Mouse (Mus musculus) gonadal fat pad, adult 2 months (tissue): ENCODE results near the gene Xxylt1. TPM values are rescaled to one million over a fixed set of nuclear protein-coding genes. Genes with fewer than 3 reads are reported as not detected.
"Not testable (repeated sequence)": the region's sequence is repeated elsewhere in the genome, so short reads cannot be mapped to it uniquely, and the experiment has no call there.

ENCODE experiments used
- DNase-seq: peaks from one replicate; pipeline ENCODE4 v3.0.0-alpha.2; 2012; ENCODE audit warnings: low read depth
- polyA plus RNA-seq: library from polyadenylated mRNA; depleted of rRNA; stranded (reverse); fragments of >200 nt; gene quantifications from 2 replicates; pipeline ENCODE4 v1.2.3, GENCODE M21; 2012

The Xxylt1 gene
- polyA plus RNA-seq, 1 experiment, result 24.1 TPM

DNA sequence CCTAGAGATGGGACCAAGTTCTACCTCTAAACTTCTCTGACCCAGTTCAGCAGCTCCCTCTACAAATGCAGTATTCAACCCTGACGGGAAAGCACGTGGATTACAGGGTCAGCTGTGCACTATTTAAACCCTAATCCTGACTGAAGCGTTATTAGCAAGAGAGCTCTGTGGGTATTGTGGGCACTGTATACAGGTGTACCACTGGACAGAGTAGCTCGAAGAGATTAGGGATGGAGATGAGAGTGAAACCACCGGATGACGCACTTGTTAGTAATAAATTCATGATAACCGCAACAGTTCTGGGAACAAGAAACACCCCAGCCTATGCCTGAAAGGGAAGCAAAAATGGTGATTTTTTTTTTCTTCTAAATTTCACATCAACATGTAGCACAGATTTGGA is 57.0 kb downstream of the Xxylt1 start:
- no peak for DNase-seq

DNA sequence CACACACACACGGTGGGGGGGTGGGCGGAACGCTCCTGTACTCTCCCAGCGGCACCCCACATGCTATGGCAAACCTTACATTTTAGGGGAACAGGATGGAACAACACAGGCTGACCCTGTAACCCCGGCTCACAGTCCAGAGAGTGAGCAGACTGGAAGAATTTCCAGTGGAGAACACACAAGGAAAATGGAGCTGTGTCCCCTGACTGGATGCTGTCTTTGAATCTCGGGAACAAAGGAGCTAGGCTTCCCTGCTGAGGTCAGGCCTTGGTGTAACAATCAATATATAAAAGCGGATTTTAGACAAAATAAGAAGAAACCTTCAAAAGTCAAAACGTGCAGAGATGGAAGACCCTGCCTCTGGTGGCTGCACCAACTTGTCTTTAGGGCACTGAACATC is 57.4 kb downstream of the Xxylt1 start:
- DNase-seq, result no peak

DNA sequence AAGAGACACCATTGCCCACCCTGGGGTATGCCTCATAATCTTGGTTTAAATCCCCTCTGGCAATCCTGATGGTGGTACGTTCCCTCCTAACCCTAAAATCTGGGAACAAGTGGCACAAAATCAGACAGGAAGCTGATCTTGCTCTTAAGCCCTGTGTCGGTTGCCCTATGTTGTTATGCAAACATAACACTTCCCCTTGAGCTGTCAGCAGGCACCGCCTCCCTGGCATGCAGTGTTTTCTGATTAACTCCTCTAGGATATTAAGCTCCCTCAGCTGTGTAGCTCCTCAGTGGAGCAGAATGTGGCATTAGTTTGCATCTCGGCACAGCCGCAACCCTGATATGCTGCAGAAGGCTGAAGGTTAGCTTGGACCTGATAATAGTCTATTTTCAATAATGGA is 58.9 kb downstream of the Xxylt1 start:
- DNase-seq, result no peak

GRCm38 (mm10) chr16:31019514-31019913 is 61.7 kb downstream of the Xxylt1 start:
- no peak for DNase-seq

GRCm38 (mm10) chr16:31017687-31018413 is 63.4 kb downstream of the Xxylt1 start:
- DNase-seq, result no peak

DNA sequence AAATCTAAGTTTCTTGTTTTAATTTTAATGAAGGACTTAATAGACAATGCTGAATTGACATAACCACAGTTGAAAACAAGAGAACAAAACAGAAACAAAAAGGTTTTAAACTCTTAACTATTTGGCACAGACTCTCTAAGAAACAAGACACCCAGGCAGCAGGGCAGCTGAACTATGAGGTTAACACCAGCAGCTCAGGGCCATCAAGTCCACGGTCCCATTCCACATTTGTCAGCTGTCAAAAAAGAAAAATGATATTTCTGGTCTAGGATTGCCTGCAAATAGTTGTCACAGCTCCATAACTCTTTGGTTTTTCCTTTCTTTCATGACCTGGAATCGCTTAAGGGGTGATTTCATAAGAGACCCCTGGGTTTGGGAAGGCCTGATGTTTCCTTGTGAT is 64.6 kb downstream of the Xxylt1 start:
- DNase-seq, result no peak

GRCm38 (mm10) chr16:31016169-31016568 is 65.1 kb downstream of the Xxylt1 start:
- DNase-seq, result no peak

DNA sequence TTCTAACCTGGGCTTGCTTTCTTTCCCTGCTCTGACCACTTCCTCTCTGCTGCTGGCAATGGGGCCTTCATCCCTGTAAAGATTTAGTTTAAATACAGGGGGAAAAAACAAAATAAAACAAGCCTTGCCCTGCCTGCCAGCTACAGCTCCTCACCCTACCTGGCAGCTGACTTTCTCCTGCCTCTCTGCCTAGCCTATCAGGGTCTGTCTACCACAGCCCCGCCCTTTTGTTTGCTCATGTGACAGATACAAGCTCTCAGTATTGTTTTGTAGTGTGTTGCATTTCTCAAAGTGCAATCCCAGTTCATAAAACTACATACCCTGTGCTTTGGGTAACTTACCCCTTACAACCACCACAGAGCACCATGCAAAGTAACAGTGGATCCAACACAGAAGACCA is 66.0 kb downstream of the Xxylt1 start:
- no peak for DNase-seq

DNA sequence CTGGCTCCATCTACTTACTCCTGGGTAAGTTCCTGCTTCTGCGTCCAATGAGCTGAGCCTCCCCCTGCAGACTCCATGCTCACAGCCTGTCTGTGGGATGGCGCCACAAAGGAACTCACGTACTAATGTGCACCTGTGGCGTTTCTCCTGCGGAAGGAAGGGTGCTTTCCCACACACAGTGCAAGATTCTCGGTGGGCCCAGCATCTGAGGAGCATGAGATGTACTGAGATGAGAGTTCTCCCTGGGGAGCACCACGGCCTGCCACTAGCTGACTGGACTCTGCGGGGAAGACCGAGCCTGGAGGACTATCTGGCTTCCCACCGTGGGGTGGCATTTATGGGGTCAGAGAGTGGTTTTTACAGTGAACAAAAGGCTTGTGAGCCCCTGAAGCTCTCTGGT is 69.0 kb downstream of the Xxylt1 start:
- DNase-seq, result no peak

GRCm38 (mm10) chr16:31010443-31010842 is 70.8 kb downstream of the Xxylt1 start:
- no peak for DNase-seq

GRCm38 (mm10) chr16:31008326-31008725 is 72.9 kb downstream of the Xxylt1 start:
- no peak for DNase-seq

- DNase-seq, result no peak
These were observed 73.7 kb downstream of the Xxylt1 start for GRCm38 (mm10) chr16:31007582-31007981.

GRCm38 (mm10) chr16:31005693-31006092 is 75.5 kb downstream of the Xxylt1 start:
- no peak for DNase-seq

DNA sequence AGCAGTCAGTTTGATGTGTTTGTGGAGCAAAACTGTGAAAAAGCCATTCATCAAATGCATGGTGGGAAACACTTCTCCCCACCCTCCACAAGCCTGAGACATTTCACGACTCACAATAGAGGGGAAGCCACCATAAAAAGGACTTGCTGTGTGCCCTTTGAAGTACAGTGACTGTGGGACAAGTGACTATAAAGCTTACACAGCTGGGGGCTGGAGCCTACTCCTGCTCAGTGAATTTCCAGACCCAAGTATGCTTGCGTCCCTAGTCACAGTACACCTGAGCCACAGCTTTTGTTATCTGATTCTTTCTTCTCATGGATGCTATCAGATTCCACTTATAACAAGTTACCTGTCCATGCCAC is 76.9 kb downstream of the Xxylt1 start:
- no peak for DNase-seq

DNA sequence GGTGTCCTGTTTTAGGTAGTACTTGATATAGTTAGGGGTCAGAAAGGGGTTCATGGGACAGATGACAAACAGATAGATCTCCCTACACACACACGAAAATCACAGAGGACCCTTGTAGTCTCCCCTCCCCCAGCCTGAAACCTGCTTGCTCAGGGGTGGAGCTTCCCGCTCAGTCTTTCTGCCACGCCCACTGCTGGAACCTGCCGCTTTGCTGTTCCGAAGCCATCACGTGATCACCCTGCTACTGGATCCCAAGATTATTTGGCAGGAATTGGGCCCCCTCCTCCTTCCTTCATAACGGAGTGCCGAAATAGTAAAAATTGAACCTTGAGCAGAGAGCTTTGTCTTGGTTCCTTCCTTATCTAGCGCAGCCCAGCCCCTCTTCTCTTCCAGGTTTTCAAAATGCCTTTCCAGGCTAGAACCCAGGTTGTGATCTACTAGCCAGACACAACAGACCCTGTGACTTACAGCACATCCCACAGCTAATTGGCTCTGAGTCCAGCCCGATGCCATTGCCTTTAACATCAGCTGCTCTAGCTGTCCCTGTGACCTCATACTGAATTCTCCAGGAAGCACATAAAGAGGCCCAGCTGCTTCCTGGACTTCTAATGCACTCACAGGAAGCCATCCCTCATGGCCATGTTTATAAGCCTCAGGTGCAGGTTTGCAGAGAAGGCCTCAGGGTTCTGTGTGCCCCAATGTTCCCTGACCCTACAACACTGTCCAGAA is 77.5 kb downstream of the Xxylt1 start:
- not testable (repeated sequence) for DNase-seq

DNA sequence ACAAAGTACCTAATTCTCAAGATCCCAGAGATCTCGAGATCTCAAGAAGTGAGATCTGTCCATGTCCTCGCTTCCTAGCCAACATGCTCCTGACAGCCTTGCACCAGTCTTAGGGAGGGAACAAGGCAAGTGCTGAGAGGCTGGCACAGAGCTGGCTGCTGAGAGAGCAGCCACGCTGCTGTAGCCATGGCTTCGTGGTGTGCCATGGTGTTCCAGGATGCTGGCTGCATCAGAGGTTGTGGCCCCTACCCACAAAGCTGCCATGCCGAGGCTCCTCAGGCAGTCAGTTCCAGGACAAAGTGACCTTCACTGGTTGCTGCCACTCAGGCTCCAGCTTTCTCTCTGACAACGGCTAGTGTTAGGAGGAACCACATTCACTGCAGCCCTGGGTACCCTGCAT is 78.3 kb downstream of the Xxylt1 start:
- no peak for DNase-seq

GRCm38 (mm10) chr16:31002117-31002516 is 79.1 kb downstream of the Xxylt1 start:
- DNase-seq, result no peak

GRCm38 (mm10) chr16:30998711-30999110 is 82.5 kb downstream of the Xxylt1 start:
- DNase-seq, result no peak

DNA sequence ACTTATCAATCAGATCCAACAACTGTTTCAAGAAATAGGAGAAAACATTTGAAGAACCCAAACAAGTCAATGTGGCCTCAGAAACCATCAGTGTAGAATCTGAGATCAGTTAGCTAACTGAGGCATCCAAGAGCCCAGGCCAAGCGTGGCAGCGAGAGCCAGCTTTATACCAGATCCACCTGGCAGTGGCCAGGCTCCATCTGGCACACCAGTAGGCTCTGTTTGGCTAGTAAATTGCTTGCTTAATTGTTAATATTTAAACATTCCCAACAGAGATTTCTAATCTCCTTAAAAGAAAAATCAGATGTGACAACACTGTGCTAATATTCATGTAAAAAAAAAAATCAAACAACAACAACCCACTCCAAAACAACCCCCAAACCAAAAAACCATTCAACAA is 83.2 kb downstream of the Xxylt1 start:
- DNase-seq, result no peak

- DNase-seq, result no peak
These were observed 85.8 kb downstream of the Xxylt1 start for GRCm38 (mm10) chr16:30995446-30995845.

- no peak for DNase-seq
These were observed 86.4 kb downstream of the Xxylt1 start for GRCm38 (mm10) chr16:30994881-30995280.

DNA sequence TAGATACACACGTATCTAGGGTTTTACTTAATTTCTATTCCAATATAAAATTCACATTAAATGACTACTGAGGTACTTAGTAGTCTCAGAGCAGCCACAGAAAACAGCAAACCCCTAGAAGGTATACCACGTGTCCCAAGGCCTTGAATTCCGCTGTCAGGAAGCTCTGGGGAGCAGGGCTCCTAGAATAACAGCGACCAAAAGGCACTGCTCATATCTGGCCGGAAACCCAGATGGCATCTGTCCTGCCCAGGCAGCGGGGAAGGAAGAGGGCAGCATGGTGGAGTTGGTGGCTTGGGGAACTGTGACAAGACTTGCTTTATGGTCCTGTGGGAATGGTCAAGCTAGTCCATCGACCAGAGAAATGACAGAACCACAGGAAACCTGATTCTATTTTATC is 86.9 kb downstream of the Xxylt1 start:
- no peak for DNase-seq

- DNase-seq, result no peak
These were observed 88.7 kb downstream of the Xxylt1 start for GRCm38 (mm10) chr16:30992568-30992967.

DNA sequence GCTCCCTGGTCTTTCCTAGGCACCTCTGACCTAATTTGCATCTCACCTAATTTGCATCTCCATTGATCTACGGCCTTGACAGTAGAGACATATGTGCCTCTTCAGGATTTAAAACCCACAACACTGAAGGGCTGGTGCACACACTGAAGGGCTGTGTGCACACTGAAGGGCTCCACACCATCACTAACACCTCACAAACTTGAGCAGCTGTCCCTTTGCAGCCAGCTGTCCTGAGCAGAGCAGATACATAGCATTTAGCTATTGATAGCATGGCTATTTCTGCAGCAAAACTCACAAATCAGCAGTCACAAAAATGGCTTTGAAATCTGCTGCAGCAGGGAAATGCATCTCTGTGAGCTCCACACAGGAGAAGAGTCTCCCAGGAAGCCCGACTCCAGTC is 90.6 kb downstream of the Xxylt1 start:
- no peak for DNase-seq
